Mouse (Mus musculus): Measurements from ENCODE around the gene Dido1. TPM values are rescaled to one million over a fixed set of nuclear protein-coding genes. Genes with fewer than 3 reads are reported as not detected.

Dido1 gene
- polyA plus RNA-seq, 1 experiment from 2014 or later = 36.8 TPM

DNA sequence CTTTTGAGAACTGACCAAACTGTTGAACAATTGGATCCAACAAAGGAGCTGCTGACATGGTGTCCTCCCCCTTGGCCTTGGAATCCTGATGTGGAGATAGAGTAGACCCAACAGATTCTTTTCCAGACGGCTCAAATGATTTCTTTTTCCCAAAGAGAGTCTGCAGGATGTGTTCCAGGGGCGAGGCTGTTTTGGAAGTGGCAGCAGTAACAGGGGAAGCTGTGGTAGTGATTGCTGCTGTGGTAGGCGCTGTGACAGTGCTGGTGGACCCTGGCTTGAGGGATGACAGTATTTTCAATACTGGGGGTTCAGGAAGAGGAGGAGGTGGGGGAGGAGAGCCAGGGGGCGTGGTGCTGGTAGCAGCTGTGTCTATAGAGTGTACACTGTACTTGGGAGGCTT is 47.8 kb downstream of the Dido1 start:
- H3K27me3 ChIP-seq = peaks cover 3% of the 10 kb centered on the region; the same call in 1 of the 2 replicates
- no peak for ATAC-seq (ENCODE audit: insufficient number of reproducible peaks, insufficient read depth, low FRiP score, low TSS enrichment)
- no peak overlapping the region for H3K4me2 ChIP-seq (replicated peaks)
- 87% methylated on average over 4 of the region's 4 CpGs for WGBS
- H3K9me3 ChIP-seq = no peaks in the 10 kb centered on the region
- no peak overlapping the region for H3K27ac ChIP-seq
- H3K4me3 ChIP-seq = no peak overlapping the region
- H3K36me3 ChIP-seq = peaks cover 44% of the 10 kb centered on the region
- no peak overlapping the region for H3K9ac ChIP-seq
- peaks cover 5% of the 10 kb centered on the region; the same call in 1 of the 2 replicates for H3K4me1 ChIP-seq

DNA sequence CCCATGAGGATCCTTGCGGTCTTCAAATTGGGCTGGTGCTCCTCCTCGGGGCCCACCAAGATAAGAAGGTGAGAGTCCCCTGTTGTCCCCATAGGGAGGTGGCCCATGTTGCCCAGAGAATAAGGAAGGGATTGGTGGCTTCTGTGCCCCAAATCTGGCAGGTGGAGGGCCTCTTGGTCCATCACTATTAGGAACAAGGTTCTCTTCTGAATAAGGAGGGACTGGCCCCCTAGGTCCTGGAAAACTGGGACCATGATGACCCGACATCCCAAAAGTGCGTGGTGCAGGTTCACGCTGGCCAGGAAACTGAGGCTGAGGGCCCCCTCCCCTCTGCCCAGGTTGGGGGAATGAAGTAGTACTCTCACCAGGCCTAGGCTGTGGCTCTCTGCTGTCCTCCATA is 49.3 kb downstream of the Dido1 start:
- Histone ChIP-seq H3K9ac (no peak overlapping the region), H3K4me3 (no peak overlapping the region), H3K27ac (no peak overlapping the region), H3K9me3 (no peaks in the 10 kb centered on the region), H3K27me3 (peaks cover 3% of the 10 kb centered on the region; the same call in 1 of the 2 replicates), H3K4me2 (replicated peaks) (no peak overlapping the region), H3K4me1 (peaks cover 5% of the 10 kb centered on the region; the same call in 1 of the 2 replicates), H3K36me3 (peaks cover 30% of the 10 kb centered on the region)
- ATAC-seq (ENCODE audit: insufficient number of reproducible peaks, insufficient read depth, low FRiP score, low TSS enrichment) = no peak
- 97% methylated on average over 5 of the region's 5 CpGs for WGBS

DNA sequence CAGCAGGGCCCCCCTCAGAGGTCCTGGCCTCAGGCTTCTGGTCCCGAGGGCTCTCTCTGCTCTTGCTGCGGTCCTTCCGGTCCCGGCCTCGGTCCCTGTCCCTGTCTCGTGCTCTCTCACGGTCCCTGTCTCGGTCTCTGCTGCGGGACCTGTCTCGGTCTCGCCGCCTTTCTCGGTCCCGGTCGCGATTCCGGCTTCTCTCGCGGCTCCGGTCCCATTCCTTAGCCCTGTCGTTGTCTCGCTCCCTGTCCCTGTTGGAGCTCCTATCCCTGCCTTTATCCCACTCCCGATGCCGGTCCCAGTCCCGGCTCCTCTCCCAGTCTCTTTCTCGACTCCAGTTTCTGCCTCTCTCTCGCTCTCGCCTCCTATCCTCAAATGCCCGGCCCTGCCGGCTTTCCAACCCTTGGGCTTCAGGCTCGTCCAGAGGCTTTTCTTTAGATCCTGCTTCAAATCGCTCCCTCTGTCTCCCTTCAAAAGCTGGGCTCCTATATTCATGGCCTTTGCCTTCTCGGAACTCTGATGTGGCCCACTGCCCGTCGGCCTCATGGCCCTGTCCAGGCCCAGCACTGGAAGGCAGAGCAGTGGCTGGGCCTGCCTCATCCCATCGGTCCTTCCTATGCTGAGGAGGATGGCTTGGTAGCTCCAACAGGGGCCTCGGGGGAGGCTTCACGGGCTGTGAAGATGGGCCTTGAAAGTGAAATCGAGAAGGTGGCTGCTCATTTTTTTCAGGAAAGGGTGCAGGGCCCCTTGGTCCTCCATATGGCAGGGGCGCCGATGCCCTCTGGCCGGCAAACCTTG is 50.2 kb downstream of the Dido1 start:
- H3K4me2 ChIP-seq (replicated peaks) = peak overlapping the region; percentile 44
- H3K27ac ChIP-seq = no peak overlapping the region
- H3K4me3 ChIP-seq = 0 out of 2 replicates have a peak overlapping the region, but pooled peaks have one; percentile 6
- H3K9me3 ChIP-seq = no peaks in the 10 kb centered on the region
- H3K9ac ChIP-seq = peak overlapping the region; percentile 43
- H3K4me1 ChIP-seq = peaks cover 5% of the 10 kb centered on the region; the same call in 1 of the 2 replicates
- peaks cover 3% of the 10 kb centered on the region; the same call in 1 of the 2 replicates for H3K27me3 ChIP-seq
- 32% methylated on average over 42 of the region's 42 CpGs for WGBS
- ATAC-seq (ENCODE audit: insufficient number of reproducible peaks, insufficient read depth, low FRiP score, low TSS enrichment) = no peak
- peaks cover 20% of the 10 kb centered on the region for H3K36me3 ChIP-seq

DNA sequence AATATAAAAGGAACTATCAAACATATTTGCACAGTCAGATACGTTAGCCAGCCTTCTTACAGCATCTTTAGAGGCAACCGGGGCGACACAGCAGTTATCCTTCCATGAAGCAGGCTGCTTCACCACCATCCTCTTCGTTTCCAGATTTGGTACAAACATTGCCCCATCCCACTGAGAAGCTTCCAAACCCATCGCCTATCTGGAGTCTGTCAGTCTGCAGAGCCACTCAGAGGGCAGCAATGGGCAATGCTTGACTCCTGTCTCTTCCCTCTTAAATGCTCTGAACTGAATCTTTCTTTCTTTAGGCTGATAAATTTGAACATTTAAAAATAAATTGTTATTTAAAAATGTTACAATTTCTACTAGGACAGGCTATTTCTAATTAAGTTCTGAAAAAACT is 51.4 kb downstream of the Dido1 start:
- no peaks in the 10 kb centered on the region for H3K9me3 ChIP-seq
- H3K4me1 ChIP-seq = peaks cover 5% of the 10 kb centered on the region; the same call in 1 of the 2 replicates
- H3K9ac ChIP-seq = no peak overlapping the region
- WGBS = 90% methylated on average over 5 of the region's 5 CpGs
- H3K4me3 ChIP-seq = no peak overlapping the region
- ATAC-seq (ENCODE audit: insufficient number of reproducible peaks, insufficient read depth, low FRiP score, low TSS enrichment) = no peak
- H3K27ac ChIP-seq = no peak overlapping the region
- H3K36me3 ChIP-seq = peaks cover 18% of the 10 kb centered on the region
- H3K27me3 ChIP-seq = peaks cover 3% of the 10 kb centered on the region; the same call in 1 of the 2 replicates
- H3K4me2 ChIP-seq (replicated peaks) = no peak overlapping the region

DNA sequence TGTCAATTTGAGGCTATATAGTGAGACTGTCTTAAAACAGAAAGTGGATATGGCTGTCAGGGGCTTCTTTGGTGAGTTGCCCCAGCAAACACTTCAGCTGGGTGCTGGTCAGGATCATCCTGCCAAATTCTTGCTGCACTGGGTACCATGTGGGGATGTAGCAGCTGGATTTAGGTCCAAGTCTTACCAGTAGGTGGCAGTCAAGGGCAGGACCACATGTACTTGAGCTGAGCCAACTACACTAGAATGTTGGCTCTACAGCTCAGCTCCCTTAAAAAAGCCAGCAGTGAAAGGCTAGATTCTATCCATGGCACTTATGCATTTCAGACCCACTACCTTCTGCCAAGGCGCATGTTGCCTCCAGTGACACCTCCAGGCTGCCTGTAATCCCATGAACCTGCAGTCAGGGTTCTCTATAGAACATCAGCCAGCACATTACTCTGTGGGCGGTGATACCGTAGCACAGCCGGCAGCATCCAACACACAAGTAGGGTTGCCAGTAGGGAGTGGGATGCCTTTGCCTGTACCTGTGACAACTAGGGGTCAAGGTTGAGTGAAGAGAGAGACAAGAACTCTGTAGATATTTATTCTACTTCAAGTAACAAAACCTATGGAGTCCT is 52.3 kb downstream of the Dido1 start:
- Histone ChIP-seq H3K9me3 (no peaks in the 10 kb centered on the region), H3K27ac (no peak overlapping the region), H3K4me2 (replicated peaks) (no peak overlapping the region), H3K4me1 (peaks cover 5% of the 10 kb centered on the region; the same call in 1 of the 2 replicates), H3K36me3 (peaks cover 18% of the 10 kb centered on the region), H3K9ac (no peak overlapping the region), H3K4me3 (no peak overlapping the region), H3K27me3 (peaks cover 3% of the 10 kb centered on the region; the same call in 1 of the 2 replicates)
- WGBS = 78% methylated on average over 4 of the region's 4 CpGs
- no peak for ATAC-seq (ENCODE audit: insufficient number of reproducible peaks, insufficient read depth, low FRiP score, low TSS enrichment)

DNA sequence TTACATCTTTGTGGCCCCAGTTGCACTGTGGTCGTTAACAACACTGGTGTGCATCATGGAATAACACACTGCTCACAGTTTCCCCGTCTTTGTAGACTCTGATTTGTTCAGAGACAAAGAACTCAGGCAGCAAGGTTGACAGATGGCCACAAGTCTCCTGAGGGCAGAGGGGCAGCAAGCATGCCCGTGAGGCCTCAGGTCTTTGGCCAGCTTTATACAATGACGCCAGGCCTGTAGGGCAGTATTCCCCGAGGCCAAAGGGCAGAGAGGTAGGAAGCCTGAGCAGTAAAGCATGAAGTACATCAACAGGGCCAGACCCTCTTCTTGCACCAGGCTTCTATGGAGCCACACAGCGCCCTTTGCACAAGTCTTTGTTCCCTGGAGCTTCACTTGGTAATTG is 54.6 kb downstream of the Dido1 start:
- Histone ChIP-seq H3K9ac (no peak overlapping the region), H3K4me3 (no peak overlapping the region), H3K27me3 (peaks cover 3% of the 10 kb centered on the region; the same call in 1 of the 2 replicates), H3K36me3 (no peaks in the 10 kb centered on the region), H3K27ac (no peak overlapping the region), H3K4me1 (peaks cover 5% of the 10 kb centered on the region; the same call in 1 of the 2 replicates), H3K9me3 (no peaks in the 10 kb centered on the region), H3K4me2 (replicated peaks) (no peak overlapping the region)
- no peak for ATAC-seq (ENCODE audit: insufficient number of reproducible peaks, insufficient read depth, low FRiP score, low TSS enrichment)
- WGBS = 54% methylated on average over 6 of the region's 6 CpGs

DNA sequence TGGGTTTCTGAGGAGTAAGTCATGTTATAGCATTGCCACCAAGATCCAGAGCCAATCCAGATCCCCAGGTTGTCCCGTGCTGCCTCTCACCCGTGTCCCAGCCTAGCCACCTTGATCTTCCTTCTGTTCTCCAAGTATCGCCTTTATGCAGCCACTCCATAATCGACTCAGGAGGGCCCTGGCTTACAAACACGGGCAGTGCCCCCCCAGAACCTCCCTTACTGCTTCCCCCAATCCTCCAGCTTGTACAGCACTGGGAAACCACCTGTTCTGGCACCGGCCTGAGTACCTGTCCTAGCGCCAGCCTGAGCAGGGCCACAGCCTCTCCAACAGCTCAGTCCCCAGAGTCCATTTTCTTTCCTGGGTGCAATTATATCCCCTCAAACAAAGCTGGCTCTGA is 55.1 kb downstream of the Dido1 start:
- peaks cover 1% of the 10 kb centered on the region; the same call in 1 of the 2 replicates for H3K4me1 ChIP-seq
- H3K4me2 ChIP-seq (replicated peaks) = no peak overlapping the region
- H3K4me3 ChIP-seq = no peak overlapping the region
- H3K9me3 ChIP-seq = no peaks in the 10 kb centered on the region
- H3K9ac ChIP-seq = no peak overlapping the region
- WGBS = 73% methylated on average over 7 of the region's 7 CpGs
- H3K27me3 ChIP-seq = no peaks in the 10 kb centered on the region
- ATAC-seq (ENCODE audit: insufficient number of reproducible peaks, insufficient read depth, low FRiP score, low TSS enrichment) = no peak
- no peaks in the 10 kb centered on the region for H3K36me3 ChIP-seq
- H3K27ac ChIP-seq = no peak overlapping the region

DNA sequence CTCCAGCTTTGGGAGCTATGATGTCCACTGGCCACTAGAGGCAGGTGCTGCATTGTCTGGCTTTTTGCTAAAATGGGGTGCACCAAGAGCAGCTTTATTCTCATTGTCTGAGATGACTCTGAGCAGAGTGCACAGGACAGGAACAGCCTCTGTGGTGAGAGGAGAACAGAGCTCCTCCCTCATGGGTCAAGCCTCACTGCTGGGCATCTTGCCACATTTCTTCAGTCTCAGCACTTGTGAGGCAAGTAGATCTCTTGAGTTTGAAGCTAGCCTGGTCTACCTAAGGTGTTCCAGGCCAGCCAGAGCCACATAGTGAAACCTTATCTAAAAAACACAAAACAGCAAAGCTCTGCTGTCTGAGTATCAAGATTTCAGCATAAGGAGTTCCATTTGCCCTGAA is 63.0 kb downstream of the Dido1 start:
- Histone ChIP-seq H3K4me1 (no peaks in the 10 kb centered on the region), H3K4me3 (no peak overlapping the region), H3K4me2 (replicated peaks) (no peak overlapping the region), H3K27me3 (peaks cover 13% of the 10 kb centered on the region), H3K9ac (no peak overlapping the region), H3K27ac (no peak overlapping the region), H3K36me3 (no peaks in the 10 kb centered on the region), H3K9me3 (peaks cover 14% of the 10 kb centered on the region)
- ATAC-seq (ENCODE audit: insufficient number of reproducible peaks, insufficient read depth, low FRiP score, low TSS enrichment) = no peak

DNA sequence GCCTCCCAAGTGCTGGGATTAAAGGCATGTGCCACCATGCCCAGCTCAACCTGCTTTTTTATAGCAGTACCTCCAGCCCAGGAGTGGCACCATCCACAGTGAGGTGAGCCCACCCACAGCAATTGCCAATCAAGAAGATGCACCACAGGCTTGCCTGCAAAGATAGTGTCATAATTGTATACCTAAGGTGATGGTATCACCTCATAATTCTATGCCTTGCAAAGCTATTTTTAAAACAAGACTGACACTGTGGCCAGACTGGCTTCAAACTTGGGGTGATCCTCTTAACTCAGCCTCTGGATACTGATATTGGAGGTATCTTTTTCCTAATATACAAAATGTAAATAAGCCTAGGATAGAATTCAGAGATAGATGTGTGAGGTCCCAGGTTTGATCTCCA is 66.2 kb downstream of the Dido1 start:
- H3K27me3 ChIP-seq = peaks cover 38% of the 10 kb centered on the region
- H3K36me3 ChIP-seq = no peaks in the 10 kb centered on the region
- H3K9ac ChIP-seq = no peak overlapping the region
- H3K4me3 ChIP-seq = no peak overlapping the region
- no peak for ATAC-seq (ENCODE audit: insufficient number of reproducible peaks, insufficient read depth, low FRiP score, low TSS enrichment)
- H3K27ac ChIP-seq = no peak overlapping the region
- H3K4me2 ChIP-seq (replicated peaks) = no peak overlapping the region
- no peaks in the 10 kb centered on the region for H3K4me1 ChIP-seq
- peaks cover 14% of the 10 kb centered on the region for H3K9me3 ChIP-seq

DNA sequence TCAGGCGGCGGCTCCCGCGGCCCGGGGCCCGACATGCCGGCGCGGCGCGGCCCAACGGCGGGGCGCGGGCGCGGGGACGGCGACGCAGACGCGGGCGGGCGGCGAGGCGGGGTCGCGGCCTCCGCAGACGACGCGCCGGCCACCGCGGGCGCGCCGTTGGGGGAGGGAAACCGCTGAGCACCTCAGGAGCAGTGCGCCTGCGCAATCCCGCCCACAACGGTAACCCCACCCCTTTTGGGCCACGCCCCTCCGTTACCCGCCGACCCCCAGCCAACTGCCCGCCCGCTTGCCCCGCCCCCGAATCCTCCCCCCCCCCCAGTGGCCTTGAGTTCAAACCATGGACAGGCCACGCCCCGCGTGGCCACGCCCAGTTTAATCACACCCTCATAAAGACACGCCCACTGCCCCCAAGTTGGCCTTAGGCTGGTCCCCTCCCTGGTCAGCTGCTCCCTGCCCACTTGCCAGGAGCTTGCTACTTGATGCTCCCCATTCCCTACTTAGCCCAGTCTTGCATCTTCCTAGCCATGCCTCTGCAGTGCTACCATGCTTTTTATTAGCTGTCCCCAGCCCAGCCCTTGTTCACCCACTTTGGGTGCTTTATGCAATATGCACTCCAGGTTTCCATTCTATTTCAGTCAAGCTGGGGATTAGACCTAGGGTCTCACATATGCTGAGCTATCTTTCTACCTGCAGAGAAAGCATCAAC is 67.1 kb downstream of the Dido1 start, which contains the start of gene Tcfl5:
Tcfl5 (minus strand) TSS at position 154 of the 706 bp plus-strand sequence.
- peaks cover 14% of the 10 kb centered on the region for H3K9me3 ChIP-seq
- H3K27ac ChIP-seq = no peak within 1 kb of the TSS
- no peaks in the 10 kb centered on the region for H3K4me1 ChIP-seq
- H3K27me3 ChIP-seq = peaks cover 38% of the 10 kb centered on the region
- 3% methylated on average over 49 of the region's 56 CpGs for WGBS
- peak within 1 kb of the TSS; percentile 48 for H3K4me2 ChIP-seq (replicated peaks)
- no peak for ATAC-seq (ENCODE audit: insufficient number of reproducible peaks, insufficient read depth, low FRiP score, low TSS enrichment)
- no peak within 1 kb of the TSS for H3K9ac ChIP-seq
- H3K36me3 ChIP-seq = no peaks in the 10 kb centered on the region
- peak within 1 kb of the TSS; percentile 37 for H3K4me3 ChIP-seq
